Mouse (Mus musculus): ENCODE data around the gene Rangap1. TPM values are rescaled to one million over a fixed set of nuclear protein-coding genes. Genes with fewer than 3 reads are reported as not detected.
A peak's percentile ranks its signal among the peaks of the same experiment; 100 is the strongest.

Gene Rangap1
- polyA plus RNA-seq, 1 experiment from 2014 or later, result 140 TPM

DNA sequence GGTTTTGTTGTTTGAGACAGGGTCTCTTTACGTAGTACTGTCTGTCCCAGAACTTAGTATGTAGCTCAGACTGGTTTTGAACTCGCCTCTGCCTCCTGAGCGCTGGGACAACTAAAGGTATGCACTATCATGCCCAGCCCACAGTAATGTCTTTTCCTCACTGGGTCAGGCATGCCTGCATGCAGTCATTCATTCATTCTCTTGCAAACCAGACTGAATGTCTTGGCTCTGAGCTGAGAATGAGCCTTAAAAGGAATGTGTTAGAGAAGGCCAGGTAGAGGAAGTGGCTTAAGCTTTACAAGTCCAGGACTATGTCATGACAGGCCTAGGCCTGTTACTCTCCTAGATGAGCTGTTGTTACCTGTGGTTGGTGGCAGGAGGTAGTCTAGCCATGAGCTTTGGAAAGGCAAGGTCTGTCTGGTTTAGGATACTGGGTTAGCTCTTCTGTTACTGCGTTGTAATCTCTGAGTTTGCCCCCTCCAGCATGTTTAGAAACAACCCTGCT is 65.0 kb downstream of the Rangap1 start:
- no peak overlapping the region for H3K4me3 ChIP-seq (replicated peaks)
- 95% methylated on average over 4 of the region's 4 CpGs for WGBS
- H3K4me1 ChIP-seq (replicated peaks), result no peaks in the 10 kb centered on the region
- no peaks in the 10 kb centered on the region for H3K9me3 ChIP-seq
- no peak overlapping the region for H3K27ac ChIP-seq
- peaks cover 94% of the 10 kb centered on the region for H3K36me3 ChIP-seq
- ATAC-seq, result no peak
- no peak overlapping the region for H3K4me2 ChIP-seq (replicated peaks)
- H3K9ac ChIP-seq (replicated peaks), result no peak overlapping the region
- H3K27me3 ChIP-seq, result no peaks in the 10 kb centered on the region

DNA sequence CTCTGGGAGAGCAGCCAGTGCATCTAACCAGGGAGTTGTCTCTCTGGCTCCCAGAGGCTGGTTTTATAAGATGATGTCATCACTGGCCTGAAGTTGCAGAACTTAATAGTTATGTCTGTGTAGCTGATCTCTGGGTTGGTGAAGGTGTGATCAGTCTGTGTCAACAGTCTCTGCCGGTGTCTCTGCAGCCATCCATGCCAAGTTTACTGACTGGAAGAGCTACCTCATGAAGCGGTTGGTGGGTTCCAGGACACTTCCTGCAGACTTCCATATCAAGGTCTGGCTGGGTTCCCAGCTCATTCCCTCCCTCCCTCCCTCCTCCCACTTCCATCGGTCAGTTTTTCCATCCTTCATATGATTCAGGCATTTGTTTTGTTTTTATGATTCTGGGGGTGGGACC is 68.7 kb downstream of the Rangap1 start:
- H3K9me3 ChIP-seq, result no peaks in the 10 kb centered on the region
- no peak overlapping the region for H3K4me2 ChIP-seq (replicated peaks)
- H3K27ac ChIP-seq, result no peak overlapping the region
- no peak overlapping the region for H3K9ac ChIP-seq (replicated peaks)
- no peak overlapping the region for H3K4me3 ChIP-seq (replicated peaks)
- 100% methylated on average over 3 of the region's 3 CpGs for WGBS
- H3K4me1 ChIP-seq (replicated peaks), result no peaks in the 10 kb centered on the region
- H3K36me3 ChIP-seq, result peaks cover 81% of the 10 kb centered on the region
- ATAC-seq, result no peak
- H3K27me3 ChIP-seq, result no peaks in the 10 kb centered on the region

DNA sequence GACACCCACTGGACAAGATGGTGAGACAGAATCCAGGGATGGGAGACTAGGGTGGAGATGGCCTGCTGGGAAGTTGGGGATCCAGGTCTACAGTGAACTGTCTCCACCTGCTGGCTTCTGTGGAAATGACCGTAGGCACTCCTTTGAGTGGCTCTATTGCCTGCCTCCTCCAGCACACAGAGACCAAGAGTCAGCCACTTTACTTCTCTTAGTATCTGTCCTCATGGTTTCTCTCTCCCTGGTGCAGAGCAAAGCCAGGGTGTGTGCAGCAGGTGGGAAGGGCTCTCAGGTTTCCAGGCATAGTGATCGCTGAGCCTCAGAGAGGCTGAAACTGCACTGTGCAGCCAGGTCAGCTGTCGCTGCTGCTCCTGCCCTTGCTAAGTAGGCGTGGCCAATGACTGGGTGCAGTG is 75.1 kb downstream of the Rangap1 start:
- Histone ChIP-seq H3K4me2 (replicated peaks) (no peak overlapping the region), H3K9me3 (no peaks in the 10 kb centered on the region), H3K36me3 (peaks cover 64% of the 10 kb centered on the region), H3K27me3 (no peaks in the 10 kb centered on the region), H3K4me3 (replicated peaks) (no peak overlapping the region), H3K27ac (no peak overlapping the region), H3K9ac (replicated peaks) (no peak overlapping the region), H3K4me1 (replicated peaks) (peaks cover under 1% of the 10 kb centered on the region; the same call in 1 of the 2 replicates)
- WGBS, result 90% methylated on average over 4 of the region's 4 CpGs
- ATAC-seq, result no peak

GRCm38 (mm10) chr15:81666957-81667356 is 78.4 kb downstream of the Rangap1 start:
- 86% methylated on average over 10 of the region's 10 CpGs for WGBS

GRCm38 (mm10) chr15:81663697-81664561 is 81.4 kb downstream of the Rangap1 start, which contains the start of gene L3mbtl2:
Gene L3mbtl2 (plus strand): TSS chr15:81663889.
- peaks cover 11% of the 10 kb centered on the region for H3K4me1 ChIP-seq (replicated peaks)
- H3K4me3 ChIP-seq (replicated peaks), result peak within 1 kb of the TSS; percentile 59
- peaks cover 21% of the 10 kb centered on the region for H3K36me3 ChIP-seq
- H3K9ac ChIP-seq (replicated peaks), result peak within 1 kb of the TSS; percentile 69
- no peaks in the 10 kb centered on the region for H3K9me3 ChIP-seq
- no peak within 1 kb of the TSS for H3K27ac ChIP-seq
- under 1% methylated on average over 55 of the region's 55 CpGs for WGBS
- peak; percentile 99 for ATAC-seq
- H3K4me2 ChIP-seq (replicated peaks), result peak within 1 kb of the TSS; percentile 84
- no peaks in the 10 kb centered on the region for H3K27me3 ChIP-seq

More at GRCm38 (mm10) chr15:81666957-81667356, 78.4 kb downstream of the Rangap1 start:
- Histone ChIP-seq H3K4me1 (replicated peaks) (peaks cover 11% of the 10 kb centered on the region), H3K9me3 (no peaks in the 10 kb centered on the region), H3K9ac (replicated peaks) (no peak overlapping the region), H3K27me3 (no peaks in the 10 kb centered on the region), H3K4me2 (replicated peaks) (no peak overlapping the region), H3K4me3 (replicated peaks) (no peak overlapping the region), H3K27ac (no peak overlapping the region), H3K36me3 (peaks cover 40% of the 10 kb centered on the region)
- no peak for ATAC-seq

DNA sequence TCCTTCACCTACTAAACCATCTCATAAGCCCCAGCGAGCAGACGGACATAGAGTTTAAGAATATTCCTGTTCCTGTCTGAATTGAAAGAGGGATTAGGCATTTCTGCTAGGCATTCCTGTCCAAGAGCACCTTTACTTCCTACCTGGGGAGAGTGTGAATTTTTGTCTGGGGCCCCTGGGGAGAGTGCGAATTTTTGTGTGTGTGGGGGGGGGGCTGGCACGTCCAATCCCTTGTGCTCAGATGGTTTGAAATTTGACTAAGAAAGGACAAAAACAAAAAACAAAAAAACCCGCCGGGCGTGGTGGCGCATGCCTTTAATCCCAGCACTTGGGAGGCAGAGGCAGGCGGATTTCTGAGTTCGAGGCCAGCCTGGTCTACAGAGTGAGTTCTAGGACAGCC is 82.0 kb downstream of the Rangap1 start:
- Histone ChIP-seq H3K36me3 (peaks cover 15% of the 10 kb centered on the region), H3K4me2 (replicated peaks) (peak overlapping the region; percentile 84), H3K9me3 (no peaks in the 10 kb centered on the region), H3K27ac (no peak overlapping the region), H3K4me3 (replicated peaks) (peak overlapping the region; percentile 59), H3K9ac (replicated peaks) (no peak overlapping the region), H3K4me1 (replicated peaks) (peaks cover 11% of the 10 kb centered on the region), H3K27me3 (no peaks in the 10 kb centered on the region)
- ATAC-seq, result peak; percentile 1; the same call in 1 of the 2 replicates
- WGBS, result 63% methylated on average over 10 of the region's 10 CpGs

- Histone ChIP-seq H3K9me3 (no peaks in the 10 kb centered on the region), H3K36me3 (no peaks in the 10 kb centered on the region), H3K4me2 (replicated peaks) (no peak overlapping the region), H3K9ac (replicated peaks) (no peak overlapping the region), H3K4me1 (replicated peaks) (peaks cover 11% of the 10 kb centered on the region), H3K4me3 (replicated peaks) (no peak overlapping the region), H3K27ac (no peak overlapping the region), H3K27me3 (no peaks in the 10 kb centered on the region)
- ATAC-seq, result no peak
- WGBS, result 91% methylated on average over 2 of the region's 2 CpGs
These were observed 83.6 kb downstream of the Rangap1 start for GRCm38 (mm10) chr15:81661701-81662100.

Other genes with a start within 250 kb of the Rangap1 start
- 22.8 and 25.3 TPM in 2 replicates for gene Ep300, start 160.2 kb downstream of the Rangap1 start, polyA plus RNA-seq (2015; fragmentation: Nextera tagmentation; extraction: Ambion mirVana)
- 31.8 and 34.0 TPM in 2 replicates for gene L3mbtl2, start 81.6 kb downstream of the Rangap1 start, polyA plus RNA-seq (2015; fragmentation: Nextera tagmentation; extraction: Ambion mirVana)
- 9.6 and 11.9 TPM in 2 replicates for gene Chadl, start 48.2 kb downstream of the Rangap1 start, polyA plus RNA-seq (2015; fragmentation: Nextera tagmentation; extraction: Ambion mirVana)
- 41.6 and 48.4 TPM in 2 replicates for gene Zc3h7b, start 473 bp downstream of the Rangap1 start, polyA plus RNA-seq (2015; fragmentation: Nextera tagmentation; extraction: Ambion mirVana)
- 21.5 and 23.3 TPM in 2 replicates for gene Tef, start 56.9 kb upstream of the Rangap1 start, polyA plus RNA-seq (2015; fragmentation: Nextera tagmentation; extraction: Ambion mirVana)
- gene Tob2, start 113.3 kb upstream of the Rangap1 start, polyA plus RNA-seq (2015; fragmentation: Nextera tagmentation; extraction: Ambion mirVana), result 16.2 and 17.7 TPM in 2 replicates
- gene Phf5a, start 126.4 kb upstream of the Rangap1 start, polyA plus RNA-seq (2015; fragmentation: Nextera tagmentation; extraction: Ambion mirVana), result 136 and 149 TPM in 2 replicates
- gene Aco2, start 126.8 kb upstream of the Rangap1 start, polyA plus RNA-seq (2015; fragmentation: Nextera tagmentation; extraction: Ambion mirVana), result 220 and 221 TPM in 2 replicates
- gene Polr3h, start 180.7 kb upstream of the Rangap1 start, polyA plus RNA-seq (2015; fragmentation: Nextera tagmentation; extraction: Ambion mirVana), result 69.7 and 70.1 TPM in 2 replicates
- gene Csdc2, start 191.2 kb upstream of the Rangap1 start, polyA plus RNA-seq (2015; fragmentation: Nextera tagmentation; extraction: Ambion mirVana), result 96.4 and 102 TPM in 2 replicates
- gene Pmm1, start 215.4 kb upstream of the Rangap1 start, polyA plus RNA-seq (2015; fragmentation: Nextera tagmentation; extraction: Ambion mirVana), result 40.5 and 41.2 TPM in 2 replicates
- gene 1700029P11Rik, start 235.0 kb upstream of the Rangap1 start, polyA plus RNA-seq (2015; fragmentation: Nextera tagmentation; extraction: Ambion mirVana), result not detected in 2 replicates
- 42.8 and 46.0 TPM in 2 replicates for gene Xrcc6, start 242.3 kb upstream of the Rangap1 start, polyA plus RNA-seq (2015; fragmentation: Nextera tagmentation; extraction: Ambion mirVana)

All from midbrain, embryonic 13.5 days (tissue).